Mouse (Mus musculus) urinary bladder, postnatal 0 days (tissue): ENCODE measurements around the gene Lrrc10. TPM values are rescaled to one million over a fixed set of nuclear protein-coding genes. Genes with fewer than 3 reads are reported as not detected.

Experiments used
- polyA plus RNA-seq: library from polyadenylated mRNA; unstranded; fragments of >200 nt; fragmentation: Nextera tagmentation; extraction: Ambion mirVana; gene quantifications from 2 replicates; pipeline ENCODE4 v1.2.1, GENCODE M21; 2015

The Lrrc10 gene
- not detected in 2 replicates for polyA plus RNA-seq

DNA sequence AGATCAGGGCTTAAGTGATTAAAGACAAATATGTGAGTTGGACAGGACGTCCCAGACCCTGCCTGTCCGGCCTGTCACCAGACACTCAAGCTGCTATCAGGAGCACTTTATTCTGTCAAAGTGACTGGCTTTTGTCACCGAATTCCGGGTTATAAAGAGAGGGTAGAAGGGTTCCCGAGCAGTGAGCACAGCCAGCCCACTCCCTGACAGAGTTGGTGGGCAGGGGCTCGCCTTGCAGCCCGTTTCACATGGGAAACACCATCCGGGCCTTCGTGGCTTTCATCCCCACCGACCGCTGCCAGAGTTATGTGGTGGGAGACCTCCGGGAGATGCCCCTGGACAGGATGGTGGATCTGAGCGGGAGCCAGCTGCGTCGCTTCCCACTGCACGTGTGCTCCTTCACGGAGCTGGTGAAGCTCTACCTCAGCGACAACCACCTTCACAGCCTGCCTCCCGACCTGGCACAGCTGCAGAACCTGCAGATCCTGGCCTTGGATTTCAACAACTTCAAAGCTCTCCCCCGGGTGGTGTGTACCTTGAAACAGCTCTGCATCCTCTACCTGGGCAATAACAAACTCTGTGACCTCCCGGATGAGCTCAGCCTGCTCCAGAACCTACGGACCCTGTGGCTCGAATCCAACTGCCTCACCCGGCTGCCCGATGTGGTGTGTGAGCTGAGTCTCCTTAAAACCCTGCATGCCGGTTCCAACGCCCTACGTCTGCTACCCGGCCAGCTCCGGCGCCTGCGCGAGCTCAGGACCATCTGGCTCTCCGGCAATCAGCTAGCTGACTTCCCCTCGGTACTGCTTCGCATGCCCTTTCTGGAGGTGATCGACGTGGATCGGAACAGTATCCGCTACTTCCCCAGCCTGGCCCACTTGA is at the start of gene Lrrc10:
Gene Lrrc10, plus strand, starts transcription at position 167 of the 882 bp plus-strand sequence.

DNA sequence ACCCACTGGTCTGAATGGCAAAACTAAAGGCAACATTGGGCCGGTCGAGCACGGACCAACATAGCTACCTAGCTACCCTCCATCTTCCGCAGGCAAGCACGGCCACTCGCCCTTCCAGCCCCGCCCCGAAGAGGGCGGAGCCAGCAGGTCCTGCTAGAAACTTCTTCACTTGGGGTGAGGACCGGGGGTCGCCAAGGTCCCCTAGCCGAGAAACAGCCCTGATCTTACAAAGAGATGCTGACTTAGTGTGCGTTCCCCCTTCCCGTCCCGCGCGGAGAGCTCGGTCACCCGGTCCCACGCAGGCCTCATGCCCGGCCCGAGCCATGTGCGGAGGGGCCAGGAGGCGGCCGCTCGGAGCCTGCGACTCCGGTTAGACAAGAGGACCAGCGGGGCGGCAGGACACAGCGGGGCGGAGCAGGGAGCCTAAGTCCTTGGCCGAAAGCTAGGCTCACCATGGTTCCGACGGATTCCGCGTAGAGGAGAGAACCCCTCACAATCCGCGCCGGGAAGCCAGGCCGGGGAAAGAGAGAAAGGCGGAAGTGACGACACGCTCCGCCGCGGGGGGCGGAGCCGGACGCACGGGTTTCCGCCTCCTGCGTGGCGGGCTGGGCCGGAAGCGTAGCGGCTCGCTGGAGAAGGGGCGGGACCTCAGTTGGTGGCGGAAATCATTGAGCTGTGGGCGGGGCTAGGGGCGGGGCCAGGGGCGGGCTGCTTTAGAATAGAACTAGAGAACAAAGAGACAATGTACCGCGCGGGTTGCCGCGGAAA is 18.3 kb downstream of the Lrrc10 start, which contains the start of gene Cct2:
Gene Cct2, minus strand, starts transcription at position 561 of the 768 bp plus-strand sequence.

Other genes starting within 250 kb of the Lrrc10 start
- 0.05 and 0.06 TPM in 2 replicates for gene Myrfl, start 148.4 kb upstream of the Lrrc10 start, polyA plus RNA-seq
- 54.5 and 60.1 TPM in 2 replicates for gene Rab3ip, start 94.6 kb upstream of the Lrrc10 start, polyA plus RNA-seq
- gene Gm10271, start 72.7 kb upstream of the Lrrc10 start, polyA plus RNA-seq: not detected in 2 replicates
- 0.10 TPM in 2 replicates for gene Best3, start 59.0 kb upstream of the Lrrc10 start, polyA plus RNA-seq
- 135 and 144 TPM in 2 replicates for gene Cct2, start 18.5 kb downstream of the Lrrc10 start, polyA plus RNA-seq
- gene Frs2, start 103.2 kb downstream of the Lrrc10 start, polyA plus RNA-seq: 11.9 and 14.1 TPM in 2 replicates
- 29.1 and 30.9 TPM in 2 replicates for gene Yeats4, start 179.2 kb downstream of the Lrrc10 start, polyA plus RNA-seq
- not detected in 2 replicates for gene 9530003J23Rik, start 193.4 kb downstream of the Lrrc10 start, polyA plus RNA-seq
- gene Lyz2, start 237.0 kb downstream of the Lrrc10 start, polyA plus RNA-seq: 236 and 1,219 TPM in 2 replicates
- 0.73 and 2.2 TPM in 2 replicates for gene Lyz1, start 247.5 kb downstream of the Lrrc10 start, polyA plus RNA-seq